Mouse (Mus musculus): ENCODE measurements around the gene Tmcc2.
A peak's percentile ranks its signal among the peaks of the same experiment; 100 is the strongest.

The Tmcc2 gene

DNA sequence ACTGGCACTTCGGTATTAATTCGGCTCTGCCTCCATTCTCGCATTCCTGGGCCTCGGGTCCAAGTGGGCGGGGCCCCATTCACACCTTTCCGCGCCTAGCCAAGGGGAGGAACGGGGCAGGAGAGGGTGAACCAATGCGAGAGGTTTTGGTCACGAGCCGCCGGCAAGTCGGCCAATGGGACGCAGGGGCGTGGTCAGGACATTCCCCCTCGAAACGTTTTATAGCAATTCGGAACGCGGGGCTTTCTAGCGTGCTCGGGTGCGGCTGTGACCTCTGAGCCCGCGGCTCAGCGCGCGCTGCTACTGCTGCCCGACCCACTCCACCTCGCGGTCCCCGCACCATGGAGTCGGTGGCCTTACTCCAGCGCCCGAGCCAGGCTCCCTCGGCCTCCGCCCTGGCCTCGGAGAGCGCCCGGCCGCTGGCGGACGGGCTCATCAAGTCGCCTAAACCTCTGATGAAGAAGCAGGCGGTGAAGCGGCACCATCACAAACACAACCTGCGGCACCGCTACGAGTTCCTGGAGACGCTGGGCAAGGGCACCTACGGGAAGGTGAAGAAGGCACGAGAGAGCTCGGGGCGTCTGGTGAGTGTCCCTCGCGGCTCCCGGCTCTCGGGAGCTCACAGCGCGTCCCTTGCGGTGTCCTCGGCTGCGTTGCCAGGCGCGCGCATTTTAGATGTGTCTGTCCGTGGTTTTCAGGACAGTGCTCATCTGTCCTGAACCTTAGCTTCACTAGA lies 75.0 kb downstream of the Tmcc2 start, which contains the start of gene Nuak2:
TSS of gene Nuak2 (plus strand) at position 238 of the 736 bp plus-strand sequence.
- DNase-seq (ENCODE audit: low spot score): peak; percentile 96

DNA sequence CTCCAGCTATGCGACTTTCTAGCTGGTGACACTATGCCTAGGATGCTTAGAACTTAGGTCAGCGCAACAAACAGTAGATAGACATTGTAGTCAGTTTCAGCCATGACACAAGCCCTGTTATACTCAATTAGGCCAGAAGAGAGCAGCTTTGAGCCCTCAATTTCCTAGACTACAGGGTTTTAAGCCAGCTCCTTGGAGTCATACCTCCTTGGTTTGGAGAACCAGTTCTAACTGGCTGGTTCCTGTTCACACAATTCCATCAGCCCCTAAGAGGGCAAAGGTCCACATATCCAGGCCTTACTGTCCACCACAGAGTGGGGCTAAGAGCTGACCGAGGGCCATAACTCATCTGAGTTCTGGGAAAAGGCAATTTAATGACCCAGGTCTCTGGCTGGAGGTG lies 78.4 kb downstream of the Tmcc2 start:
- DNase-seq (ENCODE audit: low spot score): peak; percentile 83

DNA sequence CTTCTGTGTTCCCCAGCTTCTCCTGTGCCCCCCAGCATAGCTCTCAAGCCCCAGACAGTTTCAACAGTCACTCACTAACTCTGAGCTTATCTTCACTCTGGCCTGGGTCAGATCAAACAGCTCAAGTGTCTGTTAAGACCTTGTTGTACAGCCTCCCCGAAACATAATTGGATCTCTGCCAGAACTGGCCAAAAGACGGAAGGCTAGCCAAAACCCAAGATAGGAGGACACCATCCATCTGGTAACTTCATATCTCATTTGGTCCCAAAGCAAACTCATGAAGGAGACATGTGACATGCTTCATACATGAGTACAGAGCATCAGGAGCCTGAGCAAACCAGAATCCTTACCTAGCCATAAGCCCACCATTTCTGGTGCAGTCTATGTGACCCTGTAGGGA lies 79.0 kb downstream of the Tmcc2 start:
- no peak for DNase-seq (ENCODE audit: low spot score)

DNA sequence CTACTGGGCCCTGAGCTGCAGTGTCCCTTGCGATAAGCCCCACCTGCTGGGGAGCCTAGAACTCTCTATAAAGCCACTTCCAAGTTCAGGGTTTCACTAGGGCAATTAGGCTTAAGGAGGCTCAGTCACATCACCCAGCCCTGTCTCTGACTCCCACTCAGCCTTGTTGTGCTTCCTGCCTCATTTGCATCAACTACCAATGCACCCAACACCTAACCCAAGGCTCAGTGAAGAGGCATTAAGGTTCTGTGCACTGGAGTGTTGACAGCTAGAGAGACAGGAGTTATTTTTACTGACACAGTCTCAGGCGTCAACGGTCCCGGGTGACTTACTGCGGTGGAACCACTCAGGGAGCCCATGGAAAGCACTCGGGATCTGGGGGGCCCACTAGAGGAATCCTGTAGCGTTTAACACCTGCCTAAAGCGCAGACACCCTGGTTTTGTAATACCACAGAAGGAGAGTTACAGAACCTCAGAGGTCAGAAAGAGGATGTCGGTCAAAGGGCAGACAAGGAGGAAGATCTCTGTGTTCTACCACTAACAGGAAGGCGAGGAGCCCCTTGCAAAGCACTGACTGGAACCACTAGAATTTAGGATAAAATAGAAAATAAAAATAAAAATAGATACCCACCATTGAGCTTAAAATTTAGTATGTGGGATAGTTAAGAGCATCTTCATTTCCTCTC lies 79.8 kb downstream of the Tmcc2 start:
- DNase-seq (ENCODE audit: low spot score): no peak

DNA sequence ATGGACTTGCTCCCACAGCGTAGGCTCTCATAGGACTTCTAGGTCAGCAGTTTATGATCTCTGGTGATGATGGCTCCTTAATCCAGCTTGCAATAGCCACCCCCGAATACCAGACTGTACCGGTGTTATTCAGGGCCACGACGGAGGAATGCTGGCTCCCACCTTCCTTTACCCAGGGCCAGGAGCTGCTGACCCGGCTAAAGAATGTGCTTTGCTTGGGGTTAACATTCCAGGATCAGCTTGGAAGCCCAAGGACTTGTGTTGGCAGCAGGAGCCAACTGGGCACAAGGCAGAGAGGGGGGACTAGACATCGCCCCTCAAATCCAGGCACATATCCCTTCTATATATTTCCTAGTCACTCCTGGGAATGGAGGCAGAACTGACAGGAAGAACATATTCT lies 80.3 kb downstream of the Tmcc2 start:
- DNase-seq (ENCODE audit: low spot score): no peak

DNA sequence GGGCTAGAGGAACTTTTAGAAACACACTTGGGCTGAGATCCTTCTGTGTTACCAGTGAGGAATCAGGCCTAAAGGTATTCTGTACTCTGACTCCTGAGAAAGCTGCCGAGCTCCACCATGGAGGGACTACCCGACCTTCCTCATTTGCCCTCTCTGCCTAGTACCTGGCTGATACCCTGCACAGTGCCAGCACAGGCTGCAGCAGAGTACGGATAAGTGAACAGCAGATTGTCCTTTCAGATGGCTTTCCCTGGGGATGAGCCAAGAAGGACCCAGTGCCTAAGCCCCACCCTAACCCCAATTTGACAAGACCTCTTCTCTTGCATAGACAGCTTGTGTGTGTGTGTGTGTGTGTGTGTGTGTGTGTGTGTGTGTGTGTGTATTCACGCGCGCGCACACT lies 82.4 kb downstream of the Tmcc2 start:
- no peak for DNase-seq (ENCODE audit: low spot score)

DNA sequence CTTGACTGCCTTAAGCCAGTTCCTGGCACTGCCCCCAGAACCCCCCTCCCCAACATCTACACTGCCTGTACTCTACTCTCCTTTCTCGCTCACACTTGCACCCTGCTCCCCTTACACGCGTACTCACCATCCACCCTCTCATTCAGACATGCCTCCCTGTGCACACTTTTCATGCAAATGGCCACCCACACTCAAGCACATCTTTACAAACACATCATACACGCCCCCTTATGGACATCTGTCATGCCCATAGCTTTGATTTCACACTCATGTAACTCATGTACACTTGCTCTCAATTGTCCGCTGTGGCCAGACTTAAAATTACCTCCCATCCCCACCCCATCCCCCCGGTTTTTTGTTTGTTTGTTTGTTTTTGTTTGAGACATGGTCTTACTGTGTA lies 83.1 kb downstream of the Tmcc2 start:
- no peak for DNase-seq (ENCODE audit: low spot score)

DNA sequence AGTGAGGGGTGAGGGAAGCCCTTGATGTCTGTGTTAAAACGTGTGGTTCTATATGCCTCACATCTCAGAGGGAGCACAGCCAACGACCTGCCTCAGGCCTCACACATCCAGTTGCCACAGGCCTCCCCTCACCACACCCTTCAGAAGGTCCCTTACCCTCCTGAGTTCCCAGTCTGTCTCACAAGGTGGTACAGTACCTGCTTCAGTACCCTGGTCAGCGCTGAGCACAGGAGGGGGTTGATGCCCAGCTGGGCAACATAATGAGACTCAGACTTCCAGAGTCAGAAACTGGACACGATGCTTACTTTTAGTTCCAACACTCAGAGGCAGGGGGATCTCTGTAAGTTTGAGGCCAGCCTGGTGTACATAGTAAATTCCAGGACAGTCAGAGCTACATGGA lies 84.3 kb downstream of the Tmcc2 start:
- DNase-seq (ENCODE audit: low spot score): peak; percentile 62
